Mouse (Mus musculus): ENCODE results near the gene Nr2c2ap. TPM values are rescaled to one million over a fixed set of nuclear protein-coding genes. Genes with fewer than 3 reads are reported as not detected.

The Nr2c2ap gene
- polyA plus RNA-seq, 1 experiment from 2014 or later, result 14.9 TPM

DNA sequence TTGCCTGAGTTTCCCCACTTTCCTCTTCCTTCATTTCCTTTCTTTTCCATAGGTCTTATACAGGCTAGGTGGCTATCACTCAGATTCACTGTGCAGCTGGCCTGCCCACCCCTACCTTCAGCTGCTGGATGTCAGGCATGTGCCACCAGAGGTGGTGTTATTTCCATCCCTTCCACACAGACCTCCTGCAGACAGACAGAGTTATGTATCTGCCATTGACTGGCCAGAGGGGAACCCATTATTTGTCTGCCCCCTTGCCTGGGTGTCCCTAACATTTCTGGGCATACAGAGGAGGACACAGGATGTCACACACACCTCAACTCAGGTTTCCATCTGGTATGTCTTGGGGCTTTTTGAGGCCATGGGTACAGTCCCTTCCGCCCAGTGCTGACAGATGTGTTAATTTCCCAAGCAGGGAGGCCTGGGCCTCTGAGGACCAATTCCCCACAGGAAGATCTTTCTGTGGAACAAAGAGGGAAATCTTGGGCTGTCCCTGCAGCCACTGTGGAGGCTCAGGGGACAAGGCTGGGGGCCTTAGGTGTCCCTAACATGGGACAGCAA lies 26.2 kb downstream of the Nr2c2ap start:
- TF ChIP-seq CTCF (IDR thresholded peaks at IDR 0.05; ENCODE audit: low read depth), result no peak
- no peak for TF ChIP-seq EP300 (IDR thresholded peaks at IDR 0.05; ENCODE audit: low read depth)
- no peaks in the 10 kb centered on the region for H3K36me3 ChIP-seq (replicated peaks; ENCODE audit: insufficient read depth, low read length)
- DNase-seq (no peak), ATAC-seq (no peak)
- H3K4me1 ChIP-seq (ENCODE audit: insufficient read depth), result peaks cover 14% of the 10 kb centered on the region
- H3K4me2 ChIP-seq (ENCODE audit: low read depth, low read length), result no peak overlapping the region
- H3K9me3 ChIP-seq (ENCODE audit: low read length), result no peaks in the 10 kb centered on the region
- no peak overlapping the region for H3K4me3 ChIP-seq (ENCODE audit: low read depth, low read length)
- H3K27me3 ChIP-seq (ENCODE audit: insufficient read depth, low read length), result no peaks in the 10 kb centered on the region
- no peak overlapping the region for H3K9ac ChIP-seq (replicated peaks)
- H3K27ac ChIP-seq (ENCODE audit: low read depth), result no peak overlapping the region
- 92% methylated on average over 1 of the region's 1 CpGs for WGBS (ENCODE audit: insufficient replicate concordance)

DNA sequence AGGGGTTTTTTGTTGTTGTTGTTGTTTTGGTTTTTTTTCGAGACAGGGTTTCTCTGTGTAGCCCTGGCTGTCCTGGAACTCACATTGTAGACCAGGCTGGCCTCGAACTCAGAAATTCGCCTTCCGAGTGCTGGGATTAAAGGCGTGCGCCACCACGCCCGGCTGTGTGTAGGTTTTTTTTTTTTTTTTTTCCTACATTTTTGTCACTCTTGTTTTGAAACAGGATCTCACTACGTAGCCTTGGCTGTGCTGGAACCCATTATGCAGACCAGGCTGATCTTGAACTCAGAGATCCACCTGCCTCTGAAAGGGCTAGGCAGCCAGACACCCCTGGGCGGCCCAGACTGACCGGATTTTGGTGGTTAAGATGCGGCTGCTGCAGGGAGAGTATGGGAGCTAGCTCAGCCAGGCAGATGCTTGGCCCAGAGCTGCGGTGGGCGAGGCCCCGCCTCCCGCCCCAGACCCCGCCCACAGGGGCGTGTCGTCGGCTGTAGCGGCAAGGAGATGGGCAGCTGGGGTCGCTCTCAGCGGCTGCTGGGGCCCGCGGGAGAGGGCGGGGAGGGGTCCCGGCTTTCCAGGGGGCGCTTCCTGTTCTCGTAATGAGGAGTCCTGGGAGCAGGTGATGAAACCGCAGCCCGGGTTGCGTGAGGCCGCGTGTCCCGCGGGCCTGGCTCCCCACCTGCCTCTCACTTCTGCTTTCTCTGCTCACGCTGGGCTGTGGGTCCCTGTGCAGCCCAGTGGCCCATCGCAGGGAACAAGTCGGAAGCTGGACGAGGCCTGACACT lies 27.1 kb downstream of the Nr2c2ap start:
- Histone ChIP-seq H3K9me3 (ENCODE audit: low read length) (no peaks in the 10 kb centered on the region), H3K9ac (replicated peaks) (peak overlapping the region; percentile 47; the same call in 1 of the 2 replicates), H3K4me2 (ENCODE audit: low read depth, low read length) (peak overlapping the region; percentile 85), H3K27me3 (ENCODE audit: insufficient read depth, low read length) (no peaks in the 10 kb centered on the region), H3K27ac (ENCODE audit: low read depth) (peak overlapping the region; percentile 22; the same call in 1 of the 2 replicates), H3K36me3 (replicated peaks; ENCODE audit: insufficient read depth, low read length) (no peaks in the 10 kb centered on the region), H3K4me1 (ENCODE audit: insufficient read depth) (peaks cover 14% of the 10 kb centered on the region), H3K4me3 (ENCODE audit: low read depth, low read length) (peak overlapping the region; percentile 54)
- TF ChIP-seq CTCF (IDR thresholded peaks at IDR 0.05; ENCODE audit: low read depth), result no peak
- no peak for TF ChIP-seq EP300 (IDR thresholded peaks at IDR 0.05; ENCODE audit: low read depth)
- 7% methylated on average over 40 of the region's 40 CpGs for WGBS (ENCODE audit: insufficient replicate concordance)
- DNase-seq (peak; percentile 87), ATAC-seq (peak; percentile 83)

GRCm38 (mm10) chr8:70159211-70159610 lies 28.1 kb downstream of the Nr2c2ap start:
- Histone ChIP-seq H3K36me3 (replicated peaks; ENCODE audit: insufficient read depth, low read length) (no peaks in the 10 kb centered on the region), H3K4me1 (ENCODE audit: insufficient read depth) (peaks cover 14% of the 10 kb centered on the region), H3K4me2 (ENCODE audit: low read depth, low read length) (no peak overlapping the region; the same call in 1 of the 2 replicates), H3K27ac (ENCODE audit: low read depth) (no peak overlapping the region), H3K9ac (replicated peaks) (no peak overlapping the region), H3K9me3 (ENCODE audit: low read length) (no peaks in the 10 kb centered on the region), H3K4me3 (ENCODE audit: low read depth, low read length) (no peak overlapping the region), H3K27me3 (ENCODE audit: insufficient read depth, low read length) (no peaks in the 10 kb centered on the region)
- no peak for TF ChIP-seq EP300 (IDR thresholded peaks at IDR 0.05; ENCODE audit: low read depth)
- no peak for TF ChIP-seq CTCF (IDR thresholded peaks at IDR 0.05; ENCODE audit: low read depth)
- no peak for DNase-seq
- 80% methylated on average over 4 of the region's 4 CpGs for WGBS (ENCODE audit: insufficient replicate concordance)
- ATAC-seq, result no peak

DNA sequence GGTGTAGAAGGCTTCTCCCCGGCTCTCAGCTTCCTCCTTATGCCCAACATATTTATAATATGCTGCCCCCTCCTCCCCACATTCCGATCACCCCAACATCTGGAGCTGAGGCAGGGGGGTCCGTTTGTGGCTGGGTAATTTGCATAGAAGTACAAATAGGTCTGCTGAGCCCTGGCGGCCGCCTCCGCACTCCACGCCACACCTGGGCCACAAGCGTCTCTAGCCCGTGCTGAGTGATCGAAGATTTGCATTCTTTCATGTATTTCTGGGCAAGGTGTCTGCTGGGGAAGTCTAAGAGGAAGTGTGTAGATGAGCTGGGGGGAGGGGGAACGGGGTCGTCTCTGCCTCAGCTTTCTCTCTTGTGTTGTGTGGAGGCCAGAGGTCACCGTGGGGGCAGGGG lies 28.9 kb downstream of the Nr2c2ap start:
- no peak overlapping the region for H3K9ac ChIP-seq (replicated peaks)
- TF ChIP-seq EP300 (IDR thresholded peaks at IDR 0.05; ENCODE audit: low read depth) (no peak), CTCF (IDR thresholded peaks at IDR 0.05; ENCODE audit: low read depth) (no peak)
- H3K27me3 ChIP-seq (ENCODE audit: insufficient read depth, low read length), result no peaks in the 10 kb centered on the region
- ATAC-seq (no peak), DNase-seq (no peak)
- 48% methylated on average over 13 of the region's 13 CpGs for WGBS (ENCODE audit: insufficient replicate concordance)
- H3K27ac ChIP-seq (ENCODE audit: low read depth), result no peak overlapping the region
- no peaks in the 10 kb centered on the region for H3K36me3 ChIP-seq (replicated peaks; ENCODE audit: insufficient read depth, low read length)
- peaks cover 14% of the 10 kb centered on the region for H3K4me1 ChIP-seq (ENCODE audit: insufficient read depth)
- H3K4me3 ChIP-seq (ENCODE audit: low read depth, low read length), result no peak overlapping the region
- H3K4me2 ChIP-seq (ENCODE audit: low read depth, low read length), result no peak overlapping the region
- no peaks in the 10 kb centered on the region for H3K9me3 ChIP-seq (ENCODE audit: low read length)

DNA sequence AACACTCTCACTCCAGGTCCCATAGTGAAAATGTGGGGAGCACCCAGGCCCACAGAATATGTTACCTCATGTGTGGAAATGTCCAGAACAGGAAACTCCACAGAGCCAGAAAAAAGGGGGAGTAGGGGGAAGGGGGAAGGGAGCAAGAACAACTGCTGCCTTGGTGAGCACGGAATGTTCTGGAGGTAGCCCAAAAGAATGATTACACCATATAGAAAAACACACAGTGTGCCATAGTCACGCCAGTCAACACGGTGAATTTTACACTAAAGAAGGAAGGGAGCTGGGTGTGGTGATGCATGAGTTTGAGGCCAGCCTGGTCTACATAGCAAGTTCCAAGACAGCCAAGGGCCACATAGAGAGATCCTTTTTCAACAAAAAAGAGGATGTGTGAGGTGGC lies 32.2 kb downstream of the Nr2c2ap start:
- WGBS (ENCODE audit: insufficient replicate concordance), result 71% methylated on average over 3 of the region's 3 CpGs

GRCm38 (mm10) chr8:70166504-70167110 lies 35.5 kb downstream of the Nr2c2ap start:
- ATAC-seq (peak; percentile 64), DNase-seq (peak; percentile 85)
- WGBS (ENCODE audit: insufficient replicate concordance), result 4% methylated on average over 15 of the region's 21 CpGs
- Histone ChIP-seq H3K27ac (ENCODE audit: low read depth) (no peak overlapping the region), H3K9me3 (ENCODE audit: low read length) (no peaks in the 10 kb centered on the region), H3K36me3 (replicated peaks; ENCODE audit: insufficient read depth, low read length) (no peaks in the 10 kb centered on the region), H3K4me2 (ENCODE audit: low read depth, low read length) (peak overlapping the region; percentile 67), H3K27me3 (ENCODE audit: insufficient read depth, low read length) (0 out of 2 replicates have a peak, but pooled peaks cover 7% of the 10 kb centered on the region), H3K9ac (replicated peaks) (no peak overlapping the region; the same call in 1 of the 2 replicates), H3K4me1 (ENCODE audit: insufficient read depth) (peaks cover 16% of the 10 kb centered on the region), H3K4me3 (ENCODE audit: low read depth, low read length) (peak overlapping the region; percentile 26; the same call in 1 of the 2 replicates)
- TF ChIP-seq EP300 (IDR thresholded peaks at IDR 0.05; ENCODE audit: low read depth), result no peak
- peak; percentile 99 for TF ChIP-seq CTCF (IDR thresholded peaks at IDR 0.05; ENCODE audit: low read depth)

More for the DNA sequence above, 32.2 kb downstream of the Nr2c2ap start:
- Histone ChIP-seq H3K27ac (ENCODE audit: low read depth) (no peak overlapping the region), H3K4me1 (ENCODE audit: insufficient read depth) (peaks cover 8% of the 10 kb centered on the region), H3K9me3 (ENCODE audit: low read length) (no peaks in the 10 kb centered on the region), H3K27me3 (ENCODE audit: insufficient read depth, low read length) (0 out of 2 replicates have a peak, but pooled peaks cover 7% of the 10 kb centered on the region), H3K9ac (replicated peaks) (no peak overlapping the region), H3K36me3 (replicated peaks; ENCODE audit: insufficient read depth, low read length) (no peaks in the 10 kb centered on the region), H3K4me3 (ENCODE audit: low read depth, low read length) (no peak overlapping the region), H3K4me2 (ENCODE audit: low read depth, low read length) (no peak overlapping the region)
- no peak for TF ChIP-seq CTCF (IDR thresholded peaks at IDR 0.05; ENCODE audit: low read depth)
- no peak for DNase-seq
- ATAC-seq, result no peak

Data from liver, postnatal 0 days (tissue).